Mouse (Mus musculus) right cerebral cortex, postnatal 14 days (tissue): Measurements from ENCODE around the gene Rbms2.
"Not testable (repeated sequence)": the region's sequence is repeated elsewhere in the genome, so short reads cannot be mapped to it uniquely, and the experiment has no call there.

Experiments used
- DNase-seq: peaks from one replicate; pipeline ENCODE4 v3.0.0; 2022

Gene Rbms2

DNA sequence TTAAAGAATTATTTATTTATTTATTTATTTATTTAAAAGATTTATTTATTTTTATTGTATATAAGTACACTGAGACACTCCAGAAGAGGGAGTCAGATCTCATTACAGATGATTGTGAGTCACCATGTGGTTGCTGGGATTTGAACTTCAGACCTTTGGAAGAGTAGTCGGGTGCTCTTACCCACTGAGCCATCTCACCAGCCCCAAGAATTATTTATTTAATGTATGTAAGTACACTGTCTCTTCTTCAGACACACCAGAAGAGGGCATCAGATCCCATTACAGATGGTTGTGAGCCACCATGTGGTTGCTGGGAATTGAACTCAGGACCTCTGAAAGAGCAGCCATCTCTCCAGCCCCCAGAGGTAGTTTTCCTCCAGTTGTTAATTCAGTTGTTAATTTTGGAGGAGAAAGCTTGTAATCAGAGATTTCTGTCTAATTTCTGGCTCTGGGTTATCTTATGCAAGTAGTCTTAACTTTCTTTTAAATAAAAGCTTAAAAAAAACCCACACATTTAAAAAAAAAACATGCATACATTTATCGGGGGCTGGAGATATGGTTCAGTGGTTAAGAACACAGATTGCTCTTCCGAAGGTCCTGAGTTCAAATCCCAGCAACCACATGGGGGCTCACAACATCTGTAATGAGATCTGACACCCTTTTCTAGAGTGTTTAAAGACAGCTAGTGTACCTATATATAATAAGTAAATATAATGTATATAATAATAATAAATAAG lies 12.1 kb upstream of the Rbms2 start:
- not testable (repeated sequence) for DNase-seq

DNA sequence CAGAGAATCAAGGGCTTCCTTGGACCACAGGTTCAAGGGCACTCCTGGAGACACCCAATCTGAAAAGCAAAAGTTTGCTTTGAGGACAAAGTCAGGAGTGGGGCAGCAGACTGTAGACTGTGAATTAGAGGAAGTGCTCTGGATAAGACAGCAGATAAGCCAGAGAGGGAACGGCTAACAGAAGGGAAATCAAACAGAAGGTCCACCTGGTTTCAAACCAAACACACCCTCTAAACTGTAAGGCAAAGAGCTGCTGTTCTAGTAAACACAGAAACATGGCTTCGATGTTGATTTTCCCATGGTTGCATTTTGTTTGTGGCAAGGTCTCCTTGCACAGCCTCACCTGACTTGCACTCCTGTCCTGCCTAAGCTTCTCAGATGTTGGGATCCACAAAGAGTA lies 11.4 kb upstream of the Rbms2 start:
- DNase-seq, result no peak

DNA sequence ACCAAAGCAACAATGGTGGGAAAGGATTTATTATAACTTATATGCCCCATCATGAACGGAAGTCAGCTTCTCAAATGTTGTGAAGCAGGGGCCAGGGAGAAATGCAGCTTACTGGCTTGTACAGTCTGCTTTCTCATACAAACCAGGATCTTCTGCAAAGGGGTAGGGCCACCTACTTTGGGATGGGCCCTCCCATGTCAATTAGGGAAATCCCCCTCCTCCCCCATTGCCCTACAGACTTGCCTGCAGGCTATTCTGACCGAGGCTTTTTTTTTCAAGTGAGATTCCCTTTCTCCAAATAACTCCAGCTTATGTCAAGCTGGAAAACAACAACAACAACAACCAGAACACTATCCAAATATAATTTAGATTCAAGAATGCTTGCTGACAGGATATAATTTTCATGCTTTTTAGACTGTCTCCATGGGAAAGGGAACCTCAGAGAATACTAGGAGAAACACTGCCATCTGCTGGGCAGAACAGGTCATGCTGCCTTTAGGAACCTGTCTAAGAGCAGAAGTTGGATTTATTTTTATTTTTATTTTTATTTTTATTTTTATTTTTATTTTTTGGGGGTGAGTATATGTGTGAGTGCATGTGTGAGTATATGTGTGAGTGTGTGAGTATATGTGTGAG lies 8.3 kb upstream of the Rbms2 start:
- DNase-seq, result peak; percentile 85

DNA sequence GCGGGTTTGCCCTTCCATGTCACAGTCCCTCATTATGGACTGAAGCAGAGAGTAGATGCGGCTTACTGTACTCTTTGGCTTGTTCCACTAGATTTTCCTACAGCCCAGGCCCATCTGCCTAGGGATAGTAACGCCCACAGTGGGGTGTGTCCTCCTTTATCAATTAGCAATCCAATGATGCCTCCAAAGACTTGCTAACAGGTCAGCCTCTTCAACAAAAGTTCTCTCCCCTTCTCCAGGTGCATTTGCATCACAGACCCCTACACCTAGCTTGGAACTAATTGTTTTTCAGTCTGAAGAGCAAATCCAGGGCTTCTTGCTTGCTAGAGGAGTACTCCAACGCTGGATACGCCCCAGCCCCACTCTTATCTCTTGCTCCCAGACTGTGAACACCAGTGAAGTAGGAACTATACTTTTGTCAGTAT lies 7.1 kb upstream of the Rbms2 start:
- DNase-seq, result no peak

DNA sequence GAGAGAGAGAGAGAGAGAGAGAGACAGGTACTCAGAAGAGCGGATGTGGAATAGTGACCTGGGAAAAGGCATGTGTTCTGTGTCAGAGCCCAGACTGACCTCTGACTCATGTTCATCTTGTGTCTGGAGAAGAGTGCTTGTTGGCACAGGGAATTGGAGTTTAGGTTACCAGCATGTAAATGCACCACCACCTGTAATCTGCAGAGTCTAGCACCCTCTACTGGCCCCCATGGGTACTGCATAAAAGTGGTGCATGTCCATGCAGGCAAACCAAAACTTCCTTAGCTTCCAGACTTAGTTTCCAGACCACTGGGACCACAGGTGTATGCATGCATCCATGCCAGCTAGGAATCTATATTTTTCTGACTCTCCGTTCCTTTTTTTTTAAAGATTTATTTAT lies 5.9 kb upstream of the Rbms2 start:
- DNase-seq, result peak; percentile 72

DNA sequence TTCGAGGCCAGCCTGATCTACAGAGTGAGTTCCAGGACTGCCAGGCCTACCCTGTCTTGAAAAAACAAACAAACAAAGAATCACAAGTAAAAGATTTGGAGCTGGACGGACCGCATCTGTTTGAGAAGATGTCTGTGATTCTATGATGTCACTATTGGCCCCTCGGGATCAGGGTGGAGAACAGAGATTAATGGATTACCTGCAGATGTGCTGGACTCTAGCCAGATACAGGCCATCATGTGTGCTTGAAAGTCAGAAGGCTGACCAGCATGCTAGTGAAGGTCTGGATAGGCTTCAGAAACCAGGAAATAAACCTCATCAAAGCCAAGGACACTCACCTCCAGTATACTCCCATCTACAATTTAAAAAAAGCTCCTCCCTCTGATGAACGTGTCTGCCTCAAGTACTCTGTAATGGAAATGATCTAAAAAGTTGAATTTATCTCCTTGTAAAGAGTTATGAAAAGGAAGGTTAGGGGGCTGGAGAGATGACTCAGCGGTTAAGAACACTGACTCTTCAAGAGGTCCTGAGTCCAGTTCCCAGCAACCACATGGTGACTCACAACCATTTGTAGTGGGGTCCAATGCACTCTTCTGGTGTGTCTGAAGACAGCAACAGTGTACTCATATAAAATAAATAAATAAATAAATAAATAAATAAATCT lies 5.3 kb upstream of the Rbms2 start:
- DNase-seq, result no peak

DNA sequence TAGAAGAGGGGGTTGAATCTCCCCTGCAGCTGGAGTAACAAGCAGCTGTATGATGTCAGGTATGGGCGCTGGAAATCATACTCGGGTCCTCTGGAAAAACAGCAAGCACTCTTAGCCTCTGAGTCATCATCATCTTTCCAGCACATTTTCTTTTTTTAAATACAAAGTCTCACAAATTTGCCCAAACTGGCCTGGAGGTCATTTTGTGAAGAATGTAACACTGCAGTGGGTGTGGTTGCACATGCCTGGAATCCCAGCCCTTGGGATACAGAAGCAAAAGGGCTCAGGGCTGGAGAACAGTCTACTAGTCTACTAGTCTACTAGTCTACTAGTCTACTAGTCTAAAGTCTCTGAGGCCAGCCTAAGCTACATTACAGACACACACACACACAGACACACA lies 4.2 kb upstream of the Rbms2 start:
- DNase-seq, result no peak

DNA sequence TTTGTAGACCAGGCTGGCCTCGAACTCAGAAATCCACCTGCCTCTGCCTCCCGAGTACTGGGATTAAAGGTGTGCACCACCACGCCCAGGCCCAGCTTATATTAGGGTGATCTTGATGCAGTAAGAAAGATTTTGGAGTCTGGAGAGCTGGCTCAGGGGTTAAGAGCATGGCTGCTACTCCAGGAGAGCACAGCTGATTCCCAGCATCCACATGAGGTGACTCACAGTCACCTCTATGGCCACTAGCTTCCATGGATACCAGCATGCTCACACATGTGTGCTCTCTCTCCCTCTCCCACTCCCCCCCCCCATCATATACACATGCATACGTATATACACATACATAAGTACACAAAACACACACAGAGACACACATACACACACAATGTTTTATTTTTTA lies 2.8 kb downstream of the Rbms2 start:
- no peak for DNase-seq

DNA sequence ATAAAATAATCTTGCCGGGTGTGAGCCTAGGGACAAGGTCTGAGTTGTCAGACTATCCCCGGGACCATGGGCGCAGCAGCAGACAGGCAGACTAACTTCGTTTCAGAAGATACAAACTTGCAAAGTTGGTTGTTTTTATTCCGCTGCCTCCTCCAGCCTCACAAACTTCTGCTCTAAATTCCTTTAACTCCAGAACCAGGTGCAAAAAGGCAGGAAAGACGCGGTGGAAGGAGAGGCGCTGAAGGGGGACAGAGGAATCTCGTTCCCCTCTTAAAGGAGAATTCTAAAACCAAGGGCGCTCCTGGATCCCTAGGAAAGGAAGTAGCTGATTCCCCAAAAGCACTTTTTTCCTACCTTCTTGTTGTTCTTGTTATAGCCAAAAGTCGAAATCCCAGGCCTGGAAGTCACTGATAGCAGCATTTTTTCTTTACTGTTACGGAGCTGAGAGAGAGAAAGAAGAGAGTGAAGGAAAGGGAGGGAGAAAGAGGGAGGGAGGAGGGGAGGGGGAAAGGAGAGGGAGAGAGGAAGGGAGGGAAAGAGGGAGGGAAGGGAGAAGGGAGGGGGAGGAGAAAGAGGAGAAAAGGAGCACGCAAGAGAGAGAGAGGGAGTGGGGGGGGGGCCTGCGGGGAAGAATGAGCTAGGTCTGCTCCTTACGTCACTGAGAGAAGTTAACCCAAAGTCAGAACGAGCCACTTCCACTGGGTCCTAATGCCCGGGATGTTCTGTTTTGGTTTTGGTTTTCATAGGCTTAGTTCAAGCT lies 3.9 kb downstream of the Rbms2 start:
- peak; percentile 22 for DNase-seq

DNA sequence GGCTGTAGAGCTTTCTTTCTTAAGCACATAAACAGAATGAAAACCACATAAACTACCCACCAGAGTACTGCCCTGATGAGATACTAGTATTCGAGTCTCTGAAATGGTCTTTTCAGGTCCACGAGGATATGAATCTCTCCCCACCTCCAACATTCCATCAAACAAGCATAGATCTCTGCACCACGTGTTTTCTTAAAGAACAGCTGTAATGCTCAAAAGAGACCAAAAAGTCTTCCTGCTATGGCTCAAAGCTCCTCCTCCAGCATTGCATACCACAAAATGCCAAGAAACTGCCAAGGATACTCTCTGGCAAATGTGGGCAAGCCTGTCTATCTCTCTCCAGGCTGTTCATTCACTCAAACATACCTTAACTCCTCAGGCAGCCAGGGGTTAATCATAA lies 4.8 kb downstream of the Rbms2 start:
- DNase-seq, result no peak

DNA sequence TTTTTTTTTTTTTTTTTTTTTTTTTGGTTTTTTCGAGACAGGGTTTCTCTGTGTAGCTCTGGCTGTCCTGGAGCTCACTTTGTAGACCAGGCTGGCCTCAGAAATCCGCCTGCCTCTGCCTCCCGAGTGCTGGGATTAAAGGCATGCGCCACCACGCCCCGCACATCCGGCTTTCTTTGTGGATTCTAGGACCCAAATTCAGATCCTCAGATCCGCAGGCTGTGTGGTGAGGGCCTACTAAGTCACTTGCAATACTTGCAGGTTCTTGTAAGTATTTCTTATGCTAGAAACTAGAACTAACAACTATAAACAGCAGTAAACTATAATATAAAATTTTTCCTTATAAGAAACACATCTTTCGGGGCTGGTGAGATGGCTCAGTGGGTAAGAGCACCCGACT lies 8.7 kb downstream of the Rbms2 start:
- DNase-seq, result not testable (repeated sequence)

DNA sequence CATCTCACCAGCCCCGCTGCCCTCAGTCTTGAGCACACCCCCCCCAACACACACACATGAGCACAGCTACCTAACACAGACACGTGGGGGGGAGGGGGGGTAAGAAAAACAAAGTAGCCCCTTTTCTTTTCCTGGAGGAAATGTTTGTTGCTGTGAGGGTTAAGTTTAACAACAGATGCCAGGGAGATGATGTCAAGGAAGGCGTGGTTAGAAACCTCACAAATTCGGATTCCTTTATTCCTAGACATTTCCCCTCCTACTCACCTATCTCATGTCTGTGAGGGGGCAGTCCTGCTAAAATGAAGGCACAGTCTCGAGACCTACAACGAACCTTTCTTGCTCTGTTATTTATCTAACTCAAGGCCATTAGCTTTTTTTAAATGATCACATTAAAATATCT lies 13.0 kb downstream of the Rbms2 start:
- no peak for DNase-seq

DNA sequence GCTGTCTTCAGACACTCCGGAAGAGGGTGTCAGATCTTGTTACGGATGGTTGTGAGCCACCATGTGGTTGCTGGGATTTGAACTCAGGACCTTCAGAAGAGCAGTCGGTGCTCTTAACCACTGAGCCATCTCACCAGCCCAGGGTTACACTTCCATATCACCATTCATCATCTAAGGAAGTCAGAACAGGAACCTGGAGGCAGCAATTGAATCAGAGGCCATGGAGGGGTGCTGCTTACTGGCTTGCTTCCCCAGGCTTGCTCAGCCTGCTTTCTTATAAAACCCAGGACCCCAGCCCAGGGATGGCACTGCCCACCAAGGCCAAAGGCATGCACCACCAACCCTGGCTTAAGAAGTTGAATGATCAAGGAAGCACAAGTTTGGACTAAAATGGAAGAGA lies 14.4 kb downstream of the Rbms2 start:
- not testable (repeated sequence) for DNase-seq

DNA sequence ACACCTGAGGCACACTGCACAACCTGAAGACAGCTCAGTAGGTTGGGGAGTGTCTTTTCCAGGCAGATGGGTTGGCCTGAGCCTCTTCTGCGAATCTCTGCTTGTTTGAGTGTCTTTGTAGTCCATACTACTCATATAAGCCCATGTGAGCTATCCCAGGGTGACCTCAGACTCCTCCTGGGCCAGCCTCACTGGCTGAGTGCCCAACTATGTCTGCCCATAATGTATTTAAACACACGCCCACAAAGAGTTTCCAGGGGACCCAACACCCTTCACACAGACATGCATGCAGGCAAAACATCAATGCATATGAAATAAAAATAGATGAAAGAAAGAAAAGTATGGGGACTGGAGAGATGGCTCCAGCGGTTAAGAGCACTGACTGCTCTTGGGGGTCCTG lies 26.1 kb downstream of the Rbms2 start:
- no peak for DNase-seq

DNA sequence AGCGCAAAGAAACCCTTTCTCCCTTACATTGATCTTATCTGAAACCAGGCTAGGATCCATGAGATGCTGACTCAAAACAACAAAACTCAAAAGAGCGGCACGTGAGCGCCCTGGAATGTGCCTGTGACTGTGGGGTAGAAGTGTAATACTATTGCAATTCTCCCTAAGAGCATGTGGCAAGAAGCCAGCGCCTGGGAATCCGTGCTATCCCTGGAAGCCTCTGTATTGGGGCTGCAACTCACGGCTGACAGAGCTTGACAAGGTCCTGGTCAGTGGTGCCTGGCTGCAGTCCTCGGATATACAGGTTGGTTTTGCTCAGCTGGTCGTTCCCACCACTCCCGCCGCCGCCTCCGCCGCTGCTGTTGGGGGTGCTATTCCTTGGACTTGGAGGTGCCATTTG lies 29.2 kb downstream of the Rbms2 start:
- peak; percentile 25 for DNase-seq

DNA sequence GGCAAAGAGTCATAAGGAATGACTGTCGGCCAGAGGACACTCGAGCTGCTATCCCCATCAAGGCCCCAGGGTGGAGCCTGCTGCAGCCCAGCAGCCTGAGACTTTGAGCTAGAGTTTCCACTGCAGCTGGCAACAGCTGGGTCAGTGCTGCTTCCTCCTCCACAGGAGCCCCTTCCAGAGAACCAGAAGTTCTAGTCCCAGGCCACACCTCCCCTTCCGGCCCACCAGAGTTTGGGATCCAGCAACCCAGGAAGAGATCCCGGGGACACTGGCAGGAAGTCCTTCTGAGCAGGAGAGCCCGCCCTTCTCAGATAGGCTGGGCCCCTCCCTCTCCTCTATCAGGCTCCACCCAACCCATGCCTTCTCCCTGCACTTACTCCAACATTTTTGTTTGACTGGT lies 30.5 kb downstream of the Rbms2 start:
- DNase-seq, result no peak

DNA sequence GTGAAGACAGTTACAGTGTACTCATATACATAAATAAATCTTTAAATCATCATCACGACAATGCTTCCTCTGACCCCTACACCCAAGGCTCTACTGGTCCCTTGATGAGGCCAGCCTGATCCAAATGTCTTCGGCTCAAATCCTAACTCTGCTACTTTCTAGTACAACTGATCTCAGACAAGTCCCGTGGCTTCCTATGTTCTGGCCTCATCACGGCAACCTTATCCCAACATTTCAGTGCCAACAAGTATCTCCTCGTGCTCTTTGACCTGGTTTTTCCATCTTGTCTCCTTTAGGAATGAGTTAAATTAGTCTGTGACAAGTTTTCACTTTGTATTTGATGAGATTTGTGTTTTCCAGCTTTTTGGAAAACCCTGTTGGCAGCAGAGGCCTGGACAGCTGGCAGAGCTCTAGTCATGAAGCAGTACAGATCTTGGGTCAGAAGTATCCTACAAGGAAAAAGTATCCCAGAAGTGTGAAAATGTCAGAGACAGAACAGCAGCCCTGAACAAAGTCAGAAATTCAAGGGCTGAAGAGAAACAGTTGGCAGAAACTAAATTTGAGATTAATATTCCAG lies 31.2 kb downstream of the Rbms2 start:
- DNase-seq, result no peak

DNA sequence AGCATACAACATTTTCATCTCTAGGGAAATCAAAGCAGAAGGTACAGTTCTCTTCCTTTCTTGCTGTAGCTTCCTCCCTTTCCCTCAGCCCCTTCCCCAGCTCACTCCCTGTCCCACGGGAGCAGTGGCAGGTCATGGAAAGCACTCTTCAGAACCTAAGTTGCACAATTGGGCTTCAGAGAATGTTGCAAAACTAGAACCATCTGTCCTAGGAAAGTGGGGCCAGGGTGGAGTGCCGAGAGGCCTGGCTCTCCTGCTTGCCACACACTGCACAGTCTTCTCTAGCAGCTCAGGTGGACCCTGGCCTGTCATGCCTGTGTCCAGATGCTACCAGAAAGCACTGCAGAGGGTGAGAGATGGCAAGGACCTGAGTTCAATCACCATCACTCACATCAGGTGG lies 35.1 kb downstream of the Rbms2 start:
- no peak for DNase-seq

DNA sequence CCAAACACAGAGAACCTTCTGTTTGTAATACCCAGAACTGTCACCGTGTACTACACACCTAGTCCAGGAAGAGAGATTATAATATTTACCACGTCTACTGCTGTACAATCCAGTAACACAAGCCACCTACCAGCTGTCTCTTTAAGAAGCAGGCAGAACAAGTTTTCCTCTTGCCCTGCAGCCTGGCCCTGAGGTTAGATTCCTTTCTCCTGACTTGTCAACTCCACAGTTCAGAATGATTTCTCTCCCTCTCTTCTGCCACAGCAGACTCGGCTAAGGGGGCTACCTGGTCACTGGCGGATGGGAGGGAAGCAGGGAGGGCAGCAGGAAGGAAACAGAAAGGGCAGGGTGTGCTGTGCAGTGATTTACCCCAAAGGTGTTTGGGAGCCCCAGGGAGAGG lies 36.4 kb downstream of the Rbms2 start:
- no peak for DNase-seq

DNA sequence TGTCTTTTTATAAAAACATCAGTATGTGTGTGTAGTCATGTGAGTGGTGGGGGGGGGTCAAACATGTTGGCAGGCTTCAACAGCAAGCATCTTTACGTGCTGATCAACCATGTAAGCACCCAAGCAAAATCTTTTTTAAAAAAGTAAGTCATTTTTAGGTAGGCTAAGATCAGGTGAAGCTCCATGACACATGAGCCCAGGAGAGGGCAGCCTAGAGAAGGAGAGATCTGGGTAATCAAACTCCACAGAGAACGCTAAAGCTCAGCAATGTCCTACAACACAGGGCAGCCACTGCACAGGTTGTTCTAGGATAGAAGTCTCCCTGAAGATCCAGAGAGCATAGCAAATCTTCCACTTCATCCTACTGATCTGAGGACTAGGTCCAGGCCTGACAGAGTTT lies 37.9 kb downstream of the Rbms2 start:
- no peak for DNase-seq

DNA sequence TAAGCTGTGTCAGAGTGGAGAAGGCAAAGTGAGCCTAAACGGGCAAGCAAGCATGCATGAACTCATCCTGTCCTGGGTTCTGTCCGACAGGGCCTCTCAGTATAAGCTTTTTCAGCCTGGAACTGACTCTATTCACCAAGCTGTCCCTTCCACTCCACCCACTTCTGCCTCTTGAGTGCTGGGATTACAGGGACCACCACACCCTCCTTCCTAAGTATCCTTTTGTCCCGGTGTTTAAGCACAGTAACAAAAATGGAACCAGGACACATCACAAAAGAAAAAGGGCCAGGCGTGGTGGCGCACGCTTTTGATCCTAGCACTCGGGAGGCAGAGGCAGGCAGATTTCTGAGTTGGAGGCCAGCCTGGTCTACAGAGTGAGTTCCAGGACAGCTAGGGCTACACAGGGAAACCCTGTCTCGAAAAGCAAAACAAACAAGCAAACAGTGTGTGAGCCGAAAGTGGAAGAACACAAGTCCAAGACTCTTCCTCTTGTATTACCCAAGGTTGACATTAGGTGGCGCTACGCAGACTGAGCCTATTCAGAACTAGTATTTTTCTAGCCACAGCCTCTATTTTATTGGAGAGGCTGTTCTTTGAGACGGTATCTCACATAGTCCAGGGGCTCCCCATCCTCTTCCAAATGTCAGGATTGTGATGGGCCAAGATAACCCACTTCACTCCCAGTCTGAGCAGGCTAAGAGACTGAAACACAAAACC lies 39.7 kb downstream of the Rbms2 start:
- peak; percentile 28 for DNase-seq

DNA sequence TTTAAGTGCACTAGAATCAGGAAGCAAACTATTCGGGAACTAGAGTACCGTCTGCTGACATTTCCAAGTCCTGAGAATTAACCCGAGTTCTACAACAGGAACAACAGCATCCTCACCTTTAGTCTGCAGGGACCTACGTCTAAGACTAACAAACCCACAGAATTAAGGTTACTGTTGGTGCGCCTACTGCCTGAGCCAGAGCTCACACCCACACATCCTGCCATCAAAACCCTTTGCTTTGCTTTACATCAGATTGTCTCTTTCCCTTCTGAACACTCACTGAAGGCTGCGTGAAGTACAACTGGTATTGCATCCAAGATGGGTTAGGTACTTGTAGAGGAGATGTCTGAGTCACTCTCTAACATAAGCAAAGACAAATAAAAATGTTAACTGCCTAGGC lies 44.7 kb downstream of the Rbms2 start:
- DNase-seq, result no peak
